Mouse (Mus musculus) c-Kit-positive CD71-positive TER-119-negative erythroid progenitor cells, embryonic 14.5 days (primary cell): ENCODE measurements around the gene Slc43a1.

ENCODE experiments used
- DNase-seq: peaks from one replicate; pipeline ENCODE4 v3.0.0-alpha.2; 2013; ENCODE audit warnings: low read depth

Slc43a1 gene

GRCm38 (mm10) chr2:84868521-84868943, 29.9 kb downstream of the Slc43a1 start:
- DNase-seq, result peak; percentile 73

GRCm38 (mm10) chr2:84868977-84869376, 30.3 kb downstream of the Slc43a1 start:
- DNase-seq, result no peak

GRCm38 (mm10) chr2:84870623-84871160, 32.0 kb downstream of the Slc43a1 start:
- peak; percentile 55 for DNase-seq

- no peak for DNase-seq
Observed at GRCm38 (mm10) chr2:84872105-84872716, 33.6 kb downstream of the Slc43a1 start.

DNA sequence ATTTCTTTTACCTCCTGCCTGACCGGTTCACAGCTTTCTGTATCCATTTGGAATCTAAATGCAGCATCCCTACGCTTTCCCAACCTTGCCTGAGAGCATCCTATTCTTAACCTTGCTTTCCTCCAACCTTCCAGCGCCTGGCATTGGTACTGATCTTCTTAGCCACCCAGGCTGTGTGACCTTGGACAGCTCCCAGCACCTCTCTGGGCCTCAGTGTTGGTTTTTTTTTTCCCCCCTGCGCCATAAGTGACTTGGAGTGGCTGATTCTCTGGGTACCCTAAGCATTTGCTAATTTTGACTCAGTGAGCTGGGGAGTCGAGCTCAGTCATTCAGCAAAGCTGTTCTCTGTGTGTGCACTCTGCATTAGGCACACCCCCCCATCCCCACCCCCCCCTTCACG, 37.2 kb downstream of the Slc43a1 start:
- no peak for DNase-seq

- no peak for DNase-seq
Observed at GRCm38 (mm10) chr2:84880590-84880989, 41.9 kb downstream of the Slc43a1 start.

GRCm38 (mm10) chr2:84882606-84883005, 44.0 kb downstream of the Slc43a1 start:
- no peak for DNase-seq

GRCm38 (mm10) chr2:84883084-84883483, 44.4 kb downstream of the Slc43a1 start:
- no peak for DNase-seq

GRCm38 (mm10) chr2:84883530-84883929, 44.9 kb downstream of the Slc43a1 start:
- DNase-seq, result no peak

- no peak for DNase-seq
Observed at GRCm38 (mm10) chr2:84883942-84884341, 45.3 kb downstream of the Slc43a1 start.

- no peak for DNase-seq
Observed at GRCm38 (mm10) chr2:84884611-84885010, 46.0 kb downstream of the Slc43a1 start.

DNA sequence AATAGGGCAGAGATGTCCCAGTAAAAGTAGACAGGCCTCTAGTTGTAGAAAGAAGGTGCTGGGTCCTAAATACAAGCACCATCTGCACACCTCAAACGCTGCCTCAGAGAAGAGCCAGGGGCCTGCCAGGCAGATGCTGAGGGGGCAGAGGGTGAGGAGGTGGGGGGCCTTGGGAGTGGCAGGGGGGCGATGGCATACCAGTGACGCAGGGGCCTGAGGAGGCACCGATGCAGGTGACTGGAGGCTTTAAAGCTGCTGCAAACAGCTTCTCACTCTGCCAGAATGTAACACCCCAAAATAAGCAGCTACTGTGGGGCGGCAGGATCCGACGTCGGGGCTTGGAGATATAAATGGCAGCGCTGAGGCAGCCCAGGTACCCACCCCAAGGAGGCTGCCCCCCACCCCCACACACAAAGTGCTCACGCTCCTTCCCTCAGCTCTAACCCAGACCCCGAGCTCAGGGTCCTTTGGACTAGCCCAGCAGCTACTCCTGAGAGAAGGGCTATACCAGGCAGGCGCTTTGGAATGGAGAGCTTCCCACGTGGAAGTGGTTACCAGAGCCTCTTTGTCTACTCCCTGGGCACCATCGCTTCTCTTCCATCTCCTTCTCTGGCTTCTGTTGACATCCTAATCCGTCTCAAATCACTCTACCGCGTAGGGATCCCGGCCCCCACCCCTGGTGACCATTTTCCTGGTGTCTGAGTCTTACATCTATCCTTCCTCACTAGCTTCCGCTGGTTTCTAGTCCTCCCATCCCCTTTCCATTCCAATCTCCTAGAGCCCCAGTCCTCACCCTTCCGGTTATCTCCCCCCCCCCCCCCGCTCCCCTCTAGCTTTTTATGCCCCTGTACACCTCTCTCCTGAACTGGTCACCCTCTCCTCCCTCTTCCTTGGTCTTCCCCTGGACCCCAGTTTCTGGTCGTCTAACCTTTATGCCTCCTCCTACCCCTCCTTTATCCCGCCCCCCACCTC, 46.7 kb downstream of the Slc43a1 start:
- DNase-seq, result no peak

- DNase-seq, result no peak
Observed at GRCm38 (mm10) chr2:84886234-84886731, 47.6 kb downstream of the Slc43a1 start, which contains the start of gene Rtn4rl2. Rtn4rl2 (minus strand) TSS chr2:84886710.

DNA sequence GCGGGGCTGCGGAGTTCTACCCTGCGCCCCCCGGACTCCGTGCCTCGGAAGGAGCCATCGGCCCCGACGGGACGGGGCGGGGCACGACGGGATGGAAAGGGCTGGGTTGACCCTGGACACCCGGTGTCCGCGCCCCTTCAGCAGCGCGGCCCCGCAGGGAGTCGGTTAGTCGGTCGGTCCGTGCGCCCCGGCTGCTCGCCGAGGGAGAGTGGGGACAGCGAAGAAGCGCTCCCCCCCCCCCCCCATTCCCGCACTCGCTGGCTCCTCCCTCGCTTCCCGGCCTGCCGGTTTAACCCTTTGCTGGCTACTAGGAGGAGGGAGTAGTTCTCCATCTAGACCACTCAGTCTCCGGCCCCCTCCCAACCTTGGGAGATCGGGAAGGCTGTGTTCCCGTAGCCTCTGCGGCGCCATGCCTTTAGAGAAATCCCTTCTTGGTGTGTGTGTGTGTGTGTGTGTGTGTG, 48.2 kb downstream of the Slc43a1 start:
- DNase-seq, result no peak

DNA sequence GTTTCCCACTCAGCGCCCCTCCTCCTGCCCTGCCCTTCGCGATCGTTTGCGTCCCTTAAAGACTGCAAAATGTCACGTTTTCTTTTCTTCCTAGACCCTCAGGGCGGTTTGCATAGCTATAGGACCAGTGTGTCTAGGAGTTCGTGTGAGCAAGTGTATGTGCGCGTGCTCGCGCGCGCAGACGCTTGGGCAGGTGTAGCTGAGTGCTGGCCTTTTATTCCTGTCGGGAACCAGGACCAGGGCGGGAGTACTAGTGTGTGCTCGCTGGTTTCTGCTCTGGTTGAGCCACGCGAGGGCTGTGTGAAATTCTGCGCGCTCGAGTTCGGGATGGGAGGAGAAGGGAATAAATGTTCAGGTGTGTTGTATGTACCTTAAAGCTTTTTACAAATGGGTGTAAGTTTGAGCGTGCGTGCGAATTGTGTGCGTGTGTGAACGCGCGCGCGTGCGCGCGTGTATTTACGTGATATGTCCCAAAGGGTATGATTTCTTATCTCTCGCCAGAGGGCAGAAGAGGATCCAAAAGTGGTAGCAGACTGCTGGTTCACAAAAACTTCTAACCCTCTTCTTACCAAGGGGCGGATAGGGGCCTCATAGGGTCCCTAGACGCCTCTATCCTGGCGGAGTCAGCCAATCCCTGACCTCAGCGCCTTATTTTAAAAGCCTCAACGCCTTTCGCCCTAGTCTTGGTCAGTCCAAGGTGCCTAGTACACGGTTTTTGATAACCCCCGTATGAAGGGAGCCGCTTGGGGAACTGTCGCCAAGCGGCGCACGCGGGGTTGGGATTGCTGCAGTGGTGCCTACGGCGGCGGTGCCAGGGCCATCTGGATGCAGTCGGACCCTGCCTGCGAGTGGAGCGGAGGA, 49.0 kb downstream of the Slc43a1 start:
- DNase-seq, result no peak

DNA sequence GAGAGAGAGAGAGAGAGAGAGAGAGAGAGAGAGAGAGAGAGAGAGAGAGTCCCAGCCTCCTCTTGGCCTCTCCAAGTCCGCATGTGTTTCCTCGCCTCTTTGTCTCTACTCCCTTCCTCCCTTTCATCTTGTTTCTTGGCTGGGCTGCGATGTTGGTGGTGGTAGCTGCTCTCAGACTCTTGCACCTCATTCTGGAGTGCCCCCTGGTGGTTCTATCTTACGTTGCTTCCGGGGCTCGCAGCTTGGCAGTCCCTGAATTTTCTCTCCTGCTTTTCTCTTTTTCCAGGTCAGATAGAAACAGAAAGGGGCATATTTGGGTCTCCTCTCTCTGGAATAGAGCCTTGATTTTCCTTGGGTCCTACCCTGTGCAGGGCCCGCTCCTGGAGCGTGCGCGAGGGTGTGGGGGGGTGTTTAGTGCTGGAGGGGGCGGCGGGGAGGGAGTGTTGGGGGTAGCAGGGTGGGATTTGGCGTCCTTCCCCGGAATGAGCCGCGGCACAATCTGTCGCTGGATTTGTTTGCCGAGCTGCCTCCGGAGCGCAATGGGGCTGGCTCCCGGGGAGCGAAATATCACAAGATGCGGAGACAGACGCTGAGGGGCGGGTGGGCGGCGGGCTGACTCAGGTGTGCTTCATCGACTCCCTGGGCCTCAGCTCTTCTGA, 50.1 kb downstream of the Slc43a1 start:
- DNase-seq, result peak; percentile 59

DNA sequence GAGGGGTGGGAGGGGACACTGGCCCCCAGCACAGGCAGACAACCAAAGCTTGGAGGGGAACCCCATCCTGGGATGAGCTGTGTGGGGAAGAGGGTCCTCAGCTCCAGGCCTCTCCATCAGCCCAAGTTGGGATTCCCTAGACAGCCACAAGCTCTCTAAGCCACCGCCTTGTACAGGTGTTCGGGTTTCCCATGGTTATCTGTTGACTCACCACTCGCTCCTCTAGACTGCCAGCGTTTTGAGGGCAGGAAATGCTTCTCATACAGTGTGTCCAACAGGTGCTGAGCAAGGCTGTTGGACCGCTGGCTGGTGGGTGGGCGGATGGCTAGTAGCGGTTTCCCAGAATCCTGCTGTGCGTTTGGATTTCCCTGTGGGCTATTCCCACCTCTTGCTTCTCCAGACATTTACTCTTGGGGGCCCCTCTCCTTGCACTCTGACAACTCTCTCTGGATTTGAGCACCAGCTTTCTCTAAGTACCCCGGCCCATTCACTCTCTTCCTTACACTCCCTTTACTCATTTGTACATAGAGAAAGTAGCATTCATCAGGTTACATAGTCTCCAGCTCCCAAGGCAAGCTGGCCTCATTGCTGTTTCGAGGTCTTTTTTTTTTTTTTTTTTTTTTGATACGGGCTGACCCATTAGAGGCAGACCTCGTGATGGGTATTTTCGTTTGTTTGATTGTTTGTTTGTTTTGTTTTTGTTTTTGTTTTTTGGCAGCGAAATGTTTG, 50.8 kb downstream of the Slc43a1 start:
- DNase-seq, result no peak

- DNase-seq, result peak; percentile 54
Observed at GRCm38 (mm10) chr2:84890045-84890340, 51.3 kb downstream of the Slc43a1 start.

DNA sequence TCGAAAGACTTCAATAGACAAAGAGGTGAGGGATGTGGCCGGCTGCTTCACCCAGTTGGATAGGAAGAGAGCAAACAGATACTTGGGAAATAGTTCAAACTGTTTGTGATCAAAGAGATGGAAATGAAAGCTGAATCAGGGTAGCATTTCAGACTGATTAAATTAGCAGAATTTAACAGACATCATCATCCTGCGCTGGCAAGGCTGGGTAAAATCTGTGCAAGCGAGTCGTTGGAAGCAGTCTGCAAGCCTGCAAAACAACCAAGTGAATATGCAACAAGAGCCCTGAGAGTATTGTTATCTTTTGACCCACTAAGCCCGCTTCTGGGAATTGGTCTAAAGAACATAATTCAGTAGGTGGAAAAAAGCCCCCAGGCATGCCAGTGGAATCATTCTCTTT, 54.7 kb downstream of the Slc43a1 start:
- DNase-seq, result no peak

DNA sequence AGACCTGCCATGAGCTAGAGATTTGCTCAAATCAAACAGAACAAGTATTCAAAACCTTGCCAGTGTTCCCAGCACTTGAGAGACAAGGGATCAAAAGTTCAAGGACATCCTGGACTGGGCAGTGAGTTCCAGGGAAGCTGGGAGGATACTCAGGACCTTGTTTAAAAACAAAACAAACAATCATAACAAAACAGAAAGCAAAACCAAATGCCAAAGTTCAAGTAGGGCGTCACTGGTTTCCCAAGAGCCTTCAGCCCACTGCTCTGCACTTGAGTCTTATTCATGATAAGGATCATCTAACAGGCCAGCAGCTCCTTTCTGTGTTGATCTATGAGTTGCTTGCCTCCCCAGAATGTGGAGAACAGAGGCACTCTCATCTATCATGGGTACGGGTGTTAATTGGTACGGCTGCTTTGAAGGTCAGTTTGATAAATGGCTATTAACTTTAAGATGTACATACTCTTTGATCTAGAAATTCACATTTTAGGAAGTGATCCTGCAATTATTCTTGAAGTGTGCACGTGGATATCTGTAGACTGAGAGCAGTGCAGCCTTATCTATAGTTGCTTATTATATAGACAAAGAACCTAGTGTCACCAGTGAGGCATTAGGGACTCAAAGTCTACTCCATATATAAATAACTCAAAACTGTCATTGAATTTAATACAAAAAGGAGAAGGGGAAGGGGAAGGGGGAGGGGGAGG, 57.0 kb downstream of the Slc43a1 start:
- DNase-seq, result no peak
